Mouse (Mus musculus): Measurements from ENCODE around the gene Gm20390. TPM values are rescaled to one million over a fixed set of nuclear protein-coding genes. Genes with fewer than 3 reads are reported as not detected.

The Gm20390 gene
- total RNA-seq, 1 experiment from 2014 or later = not detected

DNA sequence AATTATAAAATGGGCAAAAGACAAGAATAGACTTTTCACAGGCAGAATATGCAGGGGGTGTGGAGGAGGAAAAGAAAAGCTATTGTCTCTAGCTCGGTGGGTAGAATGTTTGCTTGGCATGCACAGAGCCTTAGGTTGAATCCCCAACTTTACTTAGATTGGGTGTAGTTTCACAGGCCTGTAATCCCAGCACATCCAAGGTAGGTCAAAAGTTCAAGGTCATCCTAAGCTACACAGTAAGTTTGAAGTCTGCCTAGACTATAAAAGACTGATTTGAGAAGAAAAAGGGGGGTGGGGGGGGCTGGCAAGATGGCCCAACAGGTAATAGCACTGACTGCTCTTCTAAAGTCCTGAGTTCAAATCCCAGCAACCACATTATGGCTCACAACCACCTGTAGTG, 1.7 kb upstream of the Gm20390 start:
- ATAC-seq (replicated peaks in 1 of 2; ENCODE audit: insufficient read depth in 1 of 2, low FRiP score in 2 of 2, low TSS enrichment in 1 of 2, low read depth in 1 of 2, poor library complexity in 2 of 2, severe bottlenecking in 2 of 2) = no peak

DNA sequence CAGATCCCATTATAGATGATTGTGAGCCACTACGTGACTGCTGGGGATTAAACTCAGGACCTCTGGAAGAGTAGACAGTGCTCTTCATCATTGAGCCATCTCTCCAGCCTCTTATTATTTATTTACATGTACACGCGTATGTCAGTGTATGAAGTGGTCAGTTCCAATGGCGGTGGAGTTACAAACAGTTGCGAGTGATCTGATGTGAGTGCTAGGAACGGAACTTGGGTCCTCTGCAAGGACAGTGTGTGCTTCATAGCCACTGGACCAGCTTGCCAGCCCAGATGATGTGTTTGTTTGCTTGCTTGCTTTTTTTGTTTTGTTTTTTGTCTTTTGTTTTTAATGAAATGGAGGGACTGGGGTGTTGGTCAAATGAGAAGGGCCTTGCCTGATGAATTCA, 1.1 kb upstream of the Gm20390 start:
- ATAC-seq (replicated peaks in 1 of 2; ENCODE audit: insufficient read depth in 1 of 2, low FRiP score in 2 of 2, low TSS enrichment in 1 of 2, low read depth in 1 of 2, poor library complexity in 2 of 2, severe bottlenecking in 2 of 2) = no peak

DNA sequence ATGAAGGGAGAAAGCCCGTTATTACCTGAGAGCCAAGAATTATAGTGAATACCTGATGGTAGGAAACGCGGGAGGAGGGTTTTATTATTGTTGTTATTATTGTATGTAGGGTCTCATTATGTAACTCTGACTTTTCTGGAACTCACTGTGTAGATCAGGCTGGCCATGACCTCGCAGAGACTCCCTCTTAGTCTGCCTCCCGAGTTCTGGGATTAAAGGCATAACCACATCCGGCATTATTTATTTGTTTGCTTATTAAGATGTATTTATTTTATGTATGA, 695 bp upstream of the Gm20390 start:
- ATAC-seq (replicated peaks in 1 of 2; ENCODE audit: insufficient read depth in 1 of 2, low FRiP score in 2 of 2, low TSS enrichment in 1 of 2, low read depth in 1 of 2, poor library complexity in 2 of 2, severe bottlenecking in 2 of 2) = no peak

- ATAC-seq (replicated peaks in 1 of 2; ENCODE audit: insufficient read depth in 1 of 2, low FRiP score in 2 of 2, low TSS enrichment in 1 of 2, low read depth in 1 of 2, poor library complexity in 2 of 2, severe bottlenecking in 2 of 2) = no peak
Measured at GRCm38 (mm10) chr11:93967381-93967780, 712 bp downstream of the Gm20390 start.

DNA sequence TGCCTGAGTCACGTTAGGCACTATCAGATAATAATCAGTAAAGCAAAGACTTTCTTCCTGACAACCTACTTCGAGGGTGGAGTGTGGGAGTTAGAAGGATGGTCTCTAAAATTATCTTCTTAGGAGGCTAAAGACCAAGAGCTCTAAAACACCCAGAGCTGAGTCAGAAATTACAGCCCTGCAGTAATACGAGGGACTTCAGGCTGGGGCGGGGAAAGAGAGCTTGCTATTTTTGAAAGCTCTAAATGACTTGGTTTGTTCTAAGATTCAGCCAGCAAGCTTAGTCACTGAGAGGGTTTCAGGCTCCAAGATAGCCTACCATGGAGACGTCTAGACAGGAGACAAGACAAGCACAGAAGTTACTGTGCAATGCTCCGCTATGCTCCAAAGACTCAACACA, 2.7 kb downstream of the Gm20390 start:
- ATAC-seq (replicated peaks in 1 of 2; ENCODE audit: insufficient read depth in 1 of 2, low FRiP score in 2 of 2, low TSS enrichment in 1 of 2, low read depth in 1 of 2, poor library complexity in 2 of 2, severe bottlenecking in 2 of 2) = no peak

DNA sequence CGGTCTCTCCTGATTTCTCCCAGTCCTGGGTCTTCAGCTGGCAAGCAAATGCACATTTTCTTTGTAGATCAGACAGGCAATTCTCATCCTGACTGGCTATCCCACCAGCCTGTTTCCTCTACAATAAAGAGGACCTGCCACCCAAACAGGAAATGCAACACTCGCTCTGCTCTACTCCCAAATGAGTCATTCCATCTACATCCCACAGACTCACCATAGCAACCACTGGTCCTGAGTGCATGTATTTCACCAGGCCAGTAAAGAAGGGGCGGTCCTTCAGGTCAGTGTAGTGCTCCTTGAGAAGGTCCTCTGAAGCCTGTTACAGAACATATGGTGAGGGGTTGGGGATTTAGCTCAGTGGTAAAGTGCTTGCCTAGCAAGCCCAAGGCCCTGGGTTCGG, 5.1 kb downstream of the Gm20390 start:
- no peak for ATAC-seq (replicated peaks in 1 of 2; ENCODE audit: insufficient read depth in 1 of 2, low FRiP score in 2 of 2, low TSS enrichment in 1 of 2, low read depth in 1 of 2, poor library complexity in 2 of 2, severe bottlenecking in 2 of 2)

- no peak for ATAC-seq (replicated peaks in 1 of 2; ENCODE audit: insufficient read depth in 1 of 2, low FRiP score in 2 of 2, low TSS enrichment in 1 of 2, low read depth in 1 of 2, poor library complexity in 2 of 2, severe bottlenecking in 2 of 2)
Measured at GRCm38 (mm10) chr11:93961482-93961881, 6.6 kb downstream of the Gm20390 start.

DNA sequence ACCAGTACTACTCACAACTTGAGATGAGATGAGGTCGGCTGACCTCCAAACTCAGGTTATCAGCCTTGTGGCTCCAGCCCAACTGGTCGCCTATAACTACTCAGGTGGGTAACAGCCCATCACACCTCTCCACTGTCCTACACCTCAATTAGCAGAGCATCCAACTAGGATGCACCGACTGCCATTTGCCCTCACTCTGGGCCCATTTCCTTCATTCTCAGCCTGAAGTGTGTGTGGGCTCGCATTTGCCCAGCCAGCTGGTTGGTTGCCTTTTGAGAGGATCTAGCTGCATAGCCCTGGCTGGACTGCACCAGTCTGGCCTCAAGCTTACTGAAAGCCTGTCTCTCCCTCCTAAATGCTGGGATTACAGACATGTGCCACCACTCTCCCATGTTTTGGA, 10.3 kb downstream of the Gm20390 start:
- no peak for ATAC-seq (replicated peaks in 1 of 2; ENCODE audit: insufficient read depth in 1 of 2, low FRiP score in 2 of 2, low TSS enrichment in 1 of 2, low read depth in 1 of 2, poor library complexity in 2 of 2, severe bottlenecking in 2 of 2)

GRCm38 (mm10) chr11:93957031-93957555, 11.0 kb downstream of the Gm20390 start:
- no peak for ATAC-seq (replicated peaks in 1 of 2; ENCODE audit: insufficient read depth in 1 of 2, low FRiP score in 2 of 2, low TSS enrichment in 1 of 2, low read depth in 1 of 2, poor library complexity in 2 of 2, severe bottlenecking in 2 of 2)

- peak; percentile 13 to 22; a peak in 2 of 4 replicates for ATAC-seq (replicated peaks in 1 of 2; ENCODE audit: insufficient read depth in 1 of 2, low FRiP score in 2 of 2, low TSS enrichment in 1 of 2, low read depth in 1 of 2, poor library complexity in 2 of 2, severe bottlenecking in 2 of 2)
Measured at GRCm38 (mm10) chr11:93956159-93956558, 11.9 kb downstream of the Gm20390 start, which contains the start of gene Nme2. Gene Nme2, minus strand, starts transcription at chr11:93956259.

- ATAC-seq (replicated peaks in 1 of 2; ENCODE audit: insufficient read depth in 1 of 2, low FRiP score in 2 of 2, low TSS enrichment in 1 of 2, low read depth in 1 of 2, poor library complexity in 2 of 2, severe bottlenecking in 2 of 2) = peak; percentile 98
Measured at GRCm38 (mm10) chr11:93955256-93956150, 12.6 kb downstream of the Gm20390 start.

- ATAC-seq (replicated peaks in 1 of 2; ENCODE audit: insufficient read depth in 1 of 2, low FRiP score in 2 of 2, low TSS enrichment in 1 of 2, low read depth in 1 of 2, poor library complexity in 2 of 2, severe bottlenecking in 2 of 2) = no peak
Measured at GRCm38 (mm10) chr11:93954738-93955255, 13.3 kb downstream of the Gm20390 start.

DNA sequence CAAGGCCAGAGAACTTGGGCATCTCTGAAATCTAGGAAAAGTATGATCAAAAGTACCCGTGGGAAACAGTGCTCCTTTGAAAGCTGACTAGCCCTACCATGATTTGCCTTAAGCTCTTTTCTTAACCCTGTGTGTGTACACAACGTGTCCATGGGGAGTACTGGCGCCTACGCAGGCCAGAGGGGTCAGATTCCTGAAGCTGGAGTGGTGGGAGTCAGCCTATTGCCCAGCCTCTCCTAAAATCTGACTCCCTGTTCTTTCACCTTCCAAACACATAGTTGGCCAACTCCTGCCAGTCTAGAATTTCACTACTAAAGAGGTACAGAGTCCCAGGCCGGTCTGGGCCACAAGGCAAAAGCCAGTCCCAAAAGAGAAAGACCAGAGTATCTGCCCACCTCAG, 15.7 kb downstream of the Gm20390 start:
- ATAC-seq (replicated peaks in 1 of 2; ENCODE audit: insufficient read depth in 1 of 2, low FRiP score in 2 of 2, low TSS enrichment in 1 of 2, low read depth in 1 of 2, poor library complexity in 2 of 2, severe bottlenecking in 2 of 2) = no peak

GRCm38 (mm10) chr11:93950045-93950444, 18.0 kb downstream of the Gm20390 start:
- ATAC-seq (replicated peaks in 1 of 2; ENCODE audit: insufficient read depth in 1 of 2, low FRiP score in 2 of 2, low TSS enrichment in 1 of 2, low read depth in 1 of 2, poor library complexity in 2 of 2, severe bottlenecking in 2 of 2) = no peak

GRCm38 (mm10) chr11:93948887-93949567, 19.1 kb downstream of the Gm20390 start:
- ATAC-seq (replicated peaks in 1 of 2; ENCODE audit: insufficient read depth in 1 of 2, low FRiP score in 2 of 2, low TSS enrichment in 1 of 2, low read depth in 1 of 2, poor library complexity in 2 of 2, severe bottlenecking in 2 of 2) = no peak

GRCm38 (mm10) chr11:93944986-93945385, 23.1 kb downstream of the Gm20390 start:
- no peak for ATAC-seq (replicated peaks in 1 of 2; ENCODE audit: insufficient read depth in 1 of 2, low FRiP score in 2 of 2, low TSS enrichment in 1 of 2, low read depth in 1 of 2, poor library complexity in 2 of 2, severe bottlenecking in 2 of 2)

GRCm38 (mm10) chr11:93940906-93941305, 27.2 kb downstream of the Gm20390 start:
- ATAC-seq (replicated peaks in 1 of 2; ENCODE audit: insufficient read depth in 1 of 2, low FRiP score in 2 of 2, low TSS enrichment in 1 of 2, low read depth in 1 of 2, poor library complexity in 2 of 2, severe bottlenecking in 2 of 2) = peak; percentile 60 to 76

DNA sequence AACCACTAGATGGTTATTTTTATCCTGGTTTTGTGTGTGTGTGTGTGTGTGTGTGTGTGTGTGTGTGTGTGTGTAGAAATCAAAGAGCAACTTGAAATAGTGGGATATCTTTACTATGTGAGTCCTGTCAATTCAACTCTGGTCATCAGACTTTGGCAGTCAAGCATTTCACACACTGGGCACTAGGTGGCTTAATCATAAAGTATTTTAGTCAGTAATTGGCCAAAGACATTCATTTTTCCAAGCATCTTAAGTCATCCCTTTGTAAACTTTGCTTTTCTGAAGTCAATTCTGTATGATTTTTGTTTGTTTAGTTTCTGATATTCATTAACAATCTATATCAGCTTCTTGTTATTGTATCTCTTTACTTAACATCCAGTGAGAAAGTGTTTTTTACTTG, 39.0 kb downstream of the Gm20390 start:
- no peak for ATAC-seq (replicated peaks in 1 of 2; ENCODE audit: insufficient read depth in 1 of 2, low FRiP score in 2 of 2, low TSS enrichment in 1 of 2, low read depth in 1 of 2, poor library complexity in 2 of 2, severe bottlenecking in 2 of 2)

Data from hematopoietic stem cell, adult 5-6 weeks (primary cell).